Mouse (Mus musculus) liver, embryonic 16.5 days (tissue): ENCODE results near the gene Zfand3. TPM values are rescaled to one million over a fixed set of nuclear protein-coding genes. Genes with fewer than 3 reads are reported as not detected.
A peak's percentile ranks its signal among the peaks of the same experiment; 100 is the strongest.

Experiments used
- ATAC-seq: fragments of 200-750 bp; cut with Nextera tagmentation; 2 replicates; pipeline ENCODE4 v1.8.0; 2017; ENCODE audit warnings: low read depth, mild to moderate bottlenecking, moderate number of reproducible peaks, moderate library complexity
- H3K27ac ChIP-seq: fragments of 300-500 bp; sonication (generic); 2 replicates; pipeline ENCODE4 v1.5.1; 2014; ENCODE audit warnings: mild to moderate bottlenecking, low read length
- H3K27me3 ChIP-seq: fragments of 300-500 bp; sonication (generic); 2 replicates; pipeline ENCODE4 v1.6.1; 2014; ENCODE audit warnings: low read depth, low read length, mixed read lengths; ENCODE audit not compliant: control insufficient read depth, insufficient read depth
- H3K36me3 ChIP-seq: fragments of 300-500 bp; sonication (generic); 2 replicates; pipeline ENCODE4 v1.6.1; 2014; ENCODE audit warnings: mild to moderate bottlenecking; ENCODE audit not compliant: control insufficient read depth, insufficient read depth
- H3K4me1 ChIP-seq: fragments of 300-500 bp; sonication (generic); 2 replicates; pipeline ENCODE4 v1.6.1; 2014; ENCODE audit warnings: low read depth, low read length, mixed read lengths; ENCODE audit not compliant: control insufficient read depth
- H3K4me2 ChIP-seq: fragments of 300-500 bp; sonication (generic); 2 replicates; pipeline ENCODE4 v1.6.1; 2014; ENCODE audit warnings: low read depth, low read length, mixed read lengths
- H3K4me3 ChIP-seq: fragments of 300-500 bp; sonication (generic); 2 replicates; pipeline ENCODE4 v1.5.1; 2014; ENCODE audit warnings: low read depth, mild to moderate bottlenecking, low read length
- H3K9ac ChIP-seq: fragments of 300-500 bp; sonication (generic); 2 replicates; pipeline ENCODE4 v1.6.1; 2014; ENCODE audit warnings: low read depth, low read length
- H3K9me3 ChIP-seq: fragments of 300-500 bp; sonication (generic); replicated peaks from 2 replicates; pipeline ENCODE4 v1.6.1; 2016; ENCODE audit warnings: low read length; ENCODE audit not compliant: control insufficient read depth
- WGBS: fragments of 180-500 bp; shearing (Covaris S2); extraction: QIAGEN DNeasy Blood & Tissue Kit; methylation state at CpG from one replicate; pipeline ENCODE4 v1.1.7; 2014; ENCODE audit not compliant: insufficient replicate concordance; 5-methylcytosine and 5-hydroxymethylcytosine counted together
- polyA plus RNA-seq: library from polyadenylated mRNA; unstranded; fragments of >200 nt; fragmentation: Nextera tagmentation; extraction: Ambion mirVana; gene quantifications from 2 replicates; pipeline ENCODE4 v1.2.1, GENCODE M21; 2015

Zfand3 gene
- polyA plus RNA-seq, 1 experiment from 2014 or later, result 16.3 TPM

DNA sequence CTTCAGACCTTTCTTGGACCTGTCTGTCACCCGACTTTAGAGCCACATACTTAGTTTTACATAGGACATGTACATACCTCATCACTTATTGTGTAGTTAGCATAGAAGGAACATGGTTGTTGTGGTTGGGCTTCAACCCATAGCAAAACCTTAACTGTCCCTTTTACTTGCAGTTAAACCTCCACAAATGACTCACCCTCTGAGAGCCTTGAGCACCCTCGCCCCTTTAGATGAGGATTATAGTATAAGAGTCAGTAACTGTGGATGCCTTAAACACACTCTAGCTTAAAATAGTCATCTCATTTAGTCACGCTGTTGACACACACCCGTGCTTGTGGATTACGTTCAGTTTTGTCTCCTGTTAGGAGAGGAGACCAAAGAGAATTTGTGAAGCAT, 47.8 kb downstream of the Zfand3 start:
- H3K36me3 ChIP-seq, result no peaks in the 10 kb centered on the region
- H3K4me1 ChIP-seq, result peaks cover 2% of the 10 kb centered on the region
- 71% methylated on average over 5 of the region's 5 CpGs for WGBS
- no peak overlapping the region for H3K27ac ChIP-seq
- no peak overlapping the region for H3K9ac ChIP-seq
- ATAC-seq, result no peak
- H3K9me3 ChIP-seq, result no peaks in the 10 kb centered on the region
- H3K27me3 ChIP-seq, result no peaks in the 10 kb centered on the region
- no peak overlapping the region for H3K4me2 ChIP-seq
- H3K4me3 ChIP-seq, result no peak overlapping the region

DNA sequence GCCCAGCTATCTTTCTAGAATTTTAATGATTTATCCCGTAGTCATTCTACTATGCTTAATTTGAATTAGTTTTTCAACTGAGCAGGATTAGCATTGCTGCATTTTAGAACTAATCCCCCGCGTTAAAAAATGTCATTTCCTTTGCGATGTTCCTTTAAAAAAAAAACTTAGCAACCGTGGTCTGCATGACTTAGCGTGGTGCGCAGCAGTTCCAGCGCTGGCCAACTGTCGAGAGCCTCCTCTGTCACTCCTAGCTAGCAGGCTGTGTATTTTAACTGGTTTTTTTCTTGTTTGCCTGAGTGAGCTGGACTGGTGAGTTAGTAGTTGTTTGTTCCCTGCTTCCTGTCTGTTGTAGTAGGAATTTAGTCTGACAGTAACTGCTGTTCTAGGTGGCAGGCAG, 48.9 kb downstream of the Zfand3 start:
- H3K27ac ChIP-seq, result no peak overlapping the region
- no peaks in the 10 kb centered on the region for H3K27me3 ChIP-seq
- ATAC-seq, result peak; percentile 50; the same call in 1 of the 2 replicates
- H3K9ac ChIP-seq, result no peak overlapping the region
- WGBS, result 28% methylated on average over 9 of the region's 9 CpGs
- H3K4me1 ChIP-seq, result peaks cover 5% of the 10 kb centered on the region
- no peak overlapping the region for H3K4me3 ChIP-seq
- H3K4me2 ChIP-seq, result no peak overlapping the region
- no peaks in the 10 kb centered on the region for H3K36me3 ChIP-seq
- H3K9me3 ChIP-seq, result no peaks in the 10 kb centered on the region

GRCm38 (mm10) chr17:30053871-30054270, 49.3 kb downstream of the Zfand3 start:
- H3K9ac ChIP-seq, result no peak overlapping the region
- H3K4me1 ChIP-seq, result peaks cover 5% of the 10 kb centered on the region
- H3K36me3 ChIP-seq, result no peaks in the 10 kb centered on the region
- H3K4me2 ChIP-seq, result no peak overlapping the region
- no peaks in the 10 kb centered on the region for H3K27me3 ChIP-seq
- H3K27ac ChIP-seq, result peak overlapping the region; percentile 29; the same call in 1 of the 2 replicates
- no peaks in the 10 kb centered on the region for H3K9me3 ChIP-seq
- 73% methylated on average over 2 of the region's 2 CpGs for WGBS
- ATAC-seq, result no peak
- H3K4me3 ChIP-seq, result no peak overlapping the region

DNA sequence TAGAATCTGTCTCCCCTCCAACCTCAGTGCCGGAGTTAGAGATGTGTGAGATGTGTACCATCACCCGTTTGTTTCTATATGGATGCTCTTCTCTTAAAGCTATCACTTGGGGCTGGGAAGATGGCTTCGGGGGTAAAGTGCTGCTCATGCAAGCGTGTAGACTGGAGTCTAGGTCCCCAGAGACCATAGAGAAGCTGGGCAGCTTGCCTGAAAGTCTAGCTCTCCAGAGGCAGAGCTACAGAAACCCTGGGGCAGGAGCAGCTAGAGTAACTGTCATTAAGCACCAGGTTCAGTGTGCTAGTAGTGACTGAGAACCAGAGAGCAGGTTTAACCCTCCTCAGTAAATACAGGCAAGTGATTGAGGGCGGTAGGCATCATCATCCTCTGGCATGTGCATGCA, 51.7 kb downstream of the Zfand3 start:
- Histone ChIP-seq H3K4me1 (peaks cover 10% of the 10 kb centered on the region), H3K9me3 (no peaks in the 10 kb centered on the region), H3K4me2 (no peak overlapping the region), H3K36me3 (no peaks in the 10 kb centered on the region), H3K27me3 (no peaks in the 10 kb centered on the region), H3K9ac (no peak overlapping the region), H3K27ac (no peak overlapping the region), H3K4me3 (no peak overlapping the region)
- no peak for ATAC-seq
- WGBS, result 80% methylated on average over 5 of the region's 5 CpGs

DNA sequence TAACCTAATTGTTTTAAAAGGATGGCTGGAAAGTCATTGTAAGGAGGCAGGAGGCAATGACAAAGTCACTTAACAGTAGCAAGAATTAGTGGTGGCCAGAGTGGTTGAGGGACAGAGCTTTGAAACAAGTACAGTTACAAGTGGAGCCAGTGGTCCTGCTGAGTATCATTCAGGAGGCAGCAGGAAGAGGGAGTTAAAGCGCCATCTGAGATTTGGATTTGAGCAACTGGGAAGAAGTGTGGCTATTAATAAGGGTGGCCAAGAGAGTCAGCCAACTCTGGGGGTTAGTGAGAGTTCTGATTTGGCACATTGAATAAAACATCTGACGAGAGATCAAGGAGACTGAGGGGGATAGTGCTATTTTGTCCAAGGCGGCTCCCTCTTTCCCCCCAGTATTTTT, 54.1 kb downstream of the Zfand3 start:
- Histone ChIP-seq H3K36me3 (no peaks in the 10 kb centered on the region), H3K27me3 (no peaks in the 10 kb centered on the region), H3K4me2 (no peak overlapping the region), H3K4me1 (peaks cover 10% of the 10 kb centered on the region), H3K4me3 (no peak overlapping the region), H3K9ac (no peak overlapping the region), H3K27ac (no peak overlapping the region), H3K9me3 (no peaks in the 10 kb centered on the region)
- WGBS, result 63% methylated on average over 3 of the region's 3 CpGs
- ATAC-seq, result no peak

GRCm38 (mm10) chr17:30059066-30059465, 54.5 kb downstream of the Zfand3 start:
- Histone ChIP-seq H3K9ac (no peak overlapping the region), H3K4me2 (no peak overlapping the region), H3K27ac (no peak overlapping the region), H3K27me3 (no peaks in the 10 kb centered on the region), H3K9me3 (no peaks in the 10 kb centered on the region), H3K36me3 (no peaks in the 10 kb centered on the region), H3K4me3 (no peak overlapping the region), H3K4me1 (peaks cover 11% of the 10 kb centered on the region)
- 65% methylated on average over 5 of the region's 5 CpGs for WGBS
- no peak for ATAC-seq

DNA sequence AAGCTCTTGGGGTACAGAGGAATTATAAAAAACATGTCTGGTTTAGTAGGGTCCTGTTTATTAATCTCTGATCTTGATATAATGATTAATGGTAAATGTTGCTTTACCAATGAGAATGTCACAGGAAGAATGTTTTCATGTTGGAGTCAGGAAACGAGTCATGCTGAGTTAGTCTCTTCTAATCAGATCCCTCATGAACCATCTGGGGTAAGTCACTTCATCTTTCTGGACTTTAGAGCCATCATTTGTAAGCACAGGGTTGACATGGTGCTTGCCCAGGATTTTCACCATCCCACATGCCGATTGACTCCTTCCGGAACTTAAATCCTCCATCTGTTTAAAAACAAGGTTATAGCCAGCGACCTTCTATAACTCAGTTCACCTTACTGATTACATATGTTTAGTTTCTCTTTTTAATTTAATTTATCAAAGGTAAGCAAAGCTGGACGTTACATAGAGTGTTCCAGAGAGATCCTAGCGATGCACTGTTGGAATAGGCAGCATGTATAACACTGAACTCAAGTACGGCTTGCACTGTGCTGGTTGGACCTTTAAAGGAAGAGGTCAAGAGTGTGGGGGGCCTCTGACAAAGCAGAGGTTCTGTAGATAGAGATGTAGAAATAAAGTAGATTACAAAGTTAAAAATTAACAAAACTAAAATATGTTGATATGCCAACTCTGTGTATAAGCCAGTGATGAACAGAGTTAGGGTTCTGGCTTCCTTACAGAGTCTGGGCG, 56.7 kb downstream of the Zfand3 start:
- no peaks in the 10 kb centered on the region for H3K27me3 ChIP-seq
- H3K4me3 ChIP-seq, result no peak overlapping the region
- H3K4me2 ChIP-seq, result no peak overlapping the region
- 72% methylated on average over 8 of the region's 8 CpGs for WGBS
- H3K9ac ChIP-seq, result no peak overlapping the region
- H3K9me3 ChIP-seq, result no peaks in the 10 kb centered on the region
- H3K36me3 ChIP-seq, result no peaks in the 10 kb centered on the region
- peaks cover 11% of the 10 kb centered on the region for H3K4me1 ChIP-seq
- H3K27ac ChIP-seq, result no peak overlapping the region
- no peak for ATAC-seq

- Histone ChIP-seq H3K27ac (no peak overlapping the region), H3K9ac (no peak overlapping the region), H3K36me3 (no peaks in the 10 kb centered on the region), H3K9me3 (no peaks in the 10 kb centered on the region), H3K4me3 (no peak overlapping the region), H3K27me3 (no peaks in the 10 kb centered on the region), H3K4me1 (peaks cover 8% of the 10 kb centered on the region), H3K4me2 (no peak overlapping the region)
- 43% methylated on average over 3 of the region's 3 CpGs for WGBS
- ATAC-seq, result no peak
Measured at GRCm38 (mm10) chr17:30063849-30064248, 59.3 kb downstream of the Zfand3 start.

- H3K4me2 ChIP-seq, result no peak overlapping the region
- no peak for ATAC-seq
- H3K4me1 ChIP-seq, result peaks cover 5% of the 10 kb centered on the region
- H3K9ac ChIP-seq, result no peak overlapping the region
- H3K27me3 ChIP-seq, result no peaks in the 10 kb centered on the region
- H3K36me3 ChIP-seq, result no peaks in the 10 kb centered on the region
- no peak overlapping the region for H3K4me3 ChIP-seq
- WGBS, result 72% methylated on average over 4 of the region's 4 CpGs
- H3K27ac ChIP-seq, result no peak overlapping the region
- no peaks in the 10 kb centered on the region for H3K9me3 ChIP-seq
Measured at GRCm38 (mm10) chr17:30064746-30065145, 60.2 kb downstream of the Zfand3 start.
